Mouse (Mus musculus): ENCODE measurements at regions not wholly inside any gene's neighbourhood (a gene's known extent, or its start where the extent isn't known, plus 50 kb on each side); places are given as distances from the start of the nearest gene placed in this dataset.

GRCm38 (mm10) chr4:89062384-89062783 is 74.5 kb upstream of the Mtap start:
- no peak for TF ChIP-seq BHLHE40 (IDR thresholded peaks at IDR 0.05; ENCODE audit: low read depth, low read length)
- no peak for TF ChIP-seq TBP (conservative IDR thresholded peaks at IDR 0.05; ENCODE audit: low read depth, low read length)
- no peak for TF ChIP-seq CTCF (conservative IDR thresholded peaks at IDR 0.05 in 1 of 2, IDR thresholded peaks at IDR 0.05 in 1 of 2; ENCODE audit: low read depth in 2 of 2, low read length in 2 of 2)
- TF ChIP-seq JUND (conservative IDR thresholded peaks at IDR 0.05; ENCODE audit: low read depth, low read length): no peak
- no peak for TF ChIP-seq USF1 (IDR thresholded peaks at IDR 0.05; ENCODE audit: low read depth, low read length)
- TF ChIP-seq MEF2A (IDR thresholded peaks at IDR 0.05; ENCODE audit: borderline replicate concordance, low read depth, low read length): no peak
